Mouse (Mus musculus): ENCODE results near the gene Fbxw10.

Fbxw10 gene

GRCm38 (mm10) chr11:62846961-62847654 lies at the start of gene Fbxw10:
TSS of gene Fbxw10 (plus strand) at chr11:62847069.
- in situ Hi-C loops (cut with MboI; ENCODE audit: low sequenced_read_pairs) = no loop called here

DNA sequence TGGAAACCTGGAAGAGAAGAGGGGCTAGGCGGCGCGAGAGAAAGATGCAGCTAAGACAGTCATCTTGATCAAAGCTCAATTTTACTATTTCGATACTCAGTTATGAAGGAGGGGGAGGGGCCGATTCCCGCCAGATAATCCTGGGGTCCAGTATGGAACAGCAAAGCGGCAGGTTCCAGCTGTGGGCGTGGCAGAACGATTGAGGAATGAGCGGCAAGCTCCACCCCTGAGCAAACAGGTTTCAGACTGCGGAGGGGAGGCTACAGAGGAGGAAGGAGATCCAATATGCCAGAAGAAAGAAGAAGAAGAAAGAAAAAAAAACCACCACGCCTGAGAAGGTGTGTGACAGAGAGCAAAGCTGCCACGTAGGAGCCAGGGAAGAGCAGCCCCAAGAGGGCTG lies 42.8 kb upstream of the Fbxw10 start:
- in situ Hi-C loops (cut with MboI; ENCODE audit: low sequenced_read_pairs) = no loop called here

DNA sequence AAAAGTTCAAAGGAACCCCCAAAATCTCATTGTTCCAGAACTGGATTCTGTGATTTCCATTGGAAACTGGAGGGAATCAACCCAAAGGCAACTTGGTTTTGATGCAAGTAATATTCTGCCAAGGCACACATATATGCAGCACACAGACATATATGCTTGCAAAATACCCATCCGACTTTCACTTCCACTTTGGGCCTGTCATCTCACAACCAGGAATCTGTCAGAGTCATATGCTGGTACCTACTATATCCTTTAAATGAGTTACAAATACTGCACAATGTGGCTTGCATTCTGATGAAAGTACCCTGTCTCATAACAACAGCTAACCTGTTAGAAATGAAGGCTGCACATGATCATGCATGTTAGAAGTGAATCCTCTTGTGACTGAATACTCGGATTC lies 38.9 kb upstream of the Fbxw10 start:
- in situ Hi-C loops (cut with MboI; ENCODE audit: low sequenced_read_pairs) = no loop called here

DNA sequence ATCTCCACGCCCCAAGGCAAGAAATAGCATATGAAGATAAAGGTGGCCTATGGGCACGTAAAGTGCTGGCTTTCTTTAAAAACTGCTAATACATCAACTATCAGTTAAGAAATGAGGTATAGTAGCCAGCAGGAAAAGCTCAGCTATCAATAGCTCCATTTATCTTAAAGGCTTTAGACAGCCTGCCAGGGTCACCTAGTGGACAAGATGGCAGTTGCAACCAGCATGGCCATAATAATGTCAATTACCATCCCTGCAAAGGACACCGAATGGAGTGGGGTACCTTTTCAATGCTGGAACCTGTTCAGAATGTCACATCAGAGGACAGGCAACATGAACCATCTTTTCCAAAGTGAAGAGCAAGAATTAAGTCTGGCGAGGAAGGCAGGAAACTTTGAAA lies 37.7 kb upstream of the Fbxw10 start:
- in situ Hi-C loops (cut with MboI; ENCODE audit: low sequenced_read_pairs) = no loop called here

DNA sequence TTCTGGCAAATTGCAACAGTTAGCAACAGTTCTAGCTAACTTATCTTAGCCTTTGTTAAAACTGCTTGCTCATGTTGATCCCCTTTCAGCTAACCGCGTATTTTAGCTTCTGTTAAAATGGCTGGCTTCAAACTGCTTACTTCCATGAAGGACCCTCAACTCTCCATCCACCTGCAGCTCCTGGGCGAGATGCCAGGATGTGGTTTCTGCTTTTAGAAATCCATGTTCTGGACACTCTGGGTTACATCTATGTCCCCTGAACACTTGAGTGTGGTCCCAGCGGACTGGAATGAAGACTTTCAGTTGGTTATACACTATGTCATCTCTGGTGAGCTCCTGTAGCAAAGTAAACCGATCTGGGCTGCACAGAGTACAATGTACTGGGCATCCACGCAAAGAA lies 34.6 kb upstream of the Fbxw10 start:
- in situ Hi-C loops (cut with MboI; ENCODE audit: low sequenced_read_pairs) = no loop called here

- in situ Hi-C loops (cut with MboI; ENCODE audit: low sequenced_read_pairs) = no loop called here
These were observed 33.4 kb upstream of the Fbxw10 start for GRCm38 (mm10) chr11:62813497-62813896.

- in situ Hi-C loops (cut with MboI; ENCODE audit: low sequenced_read_pairs) = no loop called here
These were observed 32.8 kb upstream of the Fbxw10 start for GRCm38 (mm10) chr11:62813970-62814624.

- in situ Hi-C loops (cut with MboI; ENCODE audit: low sequenced_read_pairs) = no loop called here
These were observed 32.2 kb upstream of the Fbxw10 start for GRCm38 (mm10) chr11:62814625-62815024.

DNA sequence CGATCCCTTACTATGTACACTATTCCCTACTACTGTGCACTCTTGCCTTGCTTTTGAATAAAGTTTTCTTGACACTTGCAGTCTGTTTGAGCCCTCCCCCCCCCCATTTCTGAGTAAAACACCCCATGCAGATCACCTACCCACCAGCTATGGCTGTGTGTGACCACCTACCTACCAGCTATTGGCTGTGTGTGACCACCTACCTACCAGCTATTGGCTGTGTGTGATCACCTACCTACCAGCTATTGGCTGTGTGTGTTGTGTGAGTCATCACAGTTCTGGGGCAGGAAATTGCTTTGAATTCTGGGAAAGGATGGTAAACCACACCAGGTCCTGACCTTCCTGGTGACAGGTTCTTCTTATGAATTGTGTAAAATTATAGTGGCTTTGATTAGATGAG lies 31.4 kb upstream of the Fbxw10 start:
- in situ Hi-C loops (cut with MboI; ENCODE audit: low sequenced_read_pairs) = no loop called here

DNA sequence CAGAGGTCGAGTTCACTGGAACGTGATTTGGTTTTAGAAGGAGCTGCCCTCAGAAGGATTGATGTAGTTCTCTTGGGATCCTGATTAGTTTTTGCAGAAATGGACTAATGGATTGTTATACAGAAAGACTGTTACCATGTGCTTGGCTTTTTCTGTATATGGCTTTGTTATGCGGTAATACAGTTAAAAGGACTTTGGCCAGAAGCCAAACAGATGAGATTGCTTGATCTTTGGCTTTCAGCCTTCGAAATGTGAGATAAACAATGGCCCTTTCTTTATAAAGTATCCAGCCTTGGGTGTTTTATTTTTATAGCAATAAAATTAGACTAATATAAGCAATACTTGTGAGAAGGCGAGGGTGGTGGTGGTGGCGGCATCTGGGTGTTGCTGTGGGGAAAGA lies 30.3 kb upstream of the Fbxw10 start:
- in situ Hi-C loops (cut with MboI; ENCODE audit: low sequenced_read_pairs) = no loop called here

GRCm38 (mm10) chr11:62819059-62819686 lies 27.7 kb upstream of the Fbxw10 start:
- in situ Hi-C loops (cut with MboI; ENCODE audit: low sequenced_read_pairs) = no loop called here

GRCm38 (mm10) chr11:62820059-62820541 lies 26.8 kb upstream of the Fbxw10 start, which contains the start of gene Trim16:
TSS of gene Trim16 (plus strand) at chr11:62820231.
- in situ Hi-C loops (cut with MboI; ENCODE audit: low sequenced_read_pairs) = no loop called here

DNA sequence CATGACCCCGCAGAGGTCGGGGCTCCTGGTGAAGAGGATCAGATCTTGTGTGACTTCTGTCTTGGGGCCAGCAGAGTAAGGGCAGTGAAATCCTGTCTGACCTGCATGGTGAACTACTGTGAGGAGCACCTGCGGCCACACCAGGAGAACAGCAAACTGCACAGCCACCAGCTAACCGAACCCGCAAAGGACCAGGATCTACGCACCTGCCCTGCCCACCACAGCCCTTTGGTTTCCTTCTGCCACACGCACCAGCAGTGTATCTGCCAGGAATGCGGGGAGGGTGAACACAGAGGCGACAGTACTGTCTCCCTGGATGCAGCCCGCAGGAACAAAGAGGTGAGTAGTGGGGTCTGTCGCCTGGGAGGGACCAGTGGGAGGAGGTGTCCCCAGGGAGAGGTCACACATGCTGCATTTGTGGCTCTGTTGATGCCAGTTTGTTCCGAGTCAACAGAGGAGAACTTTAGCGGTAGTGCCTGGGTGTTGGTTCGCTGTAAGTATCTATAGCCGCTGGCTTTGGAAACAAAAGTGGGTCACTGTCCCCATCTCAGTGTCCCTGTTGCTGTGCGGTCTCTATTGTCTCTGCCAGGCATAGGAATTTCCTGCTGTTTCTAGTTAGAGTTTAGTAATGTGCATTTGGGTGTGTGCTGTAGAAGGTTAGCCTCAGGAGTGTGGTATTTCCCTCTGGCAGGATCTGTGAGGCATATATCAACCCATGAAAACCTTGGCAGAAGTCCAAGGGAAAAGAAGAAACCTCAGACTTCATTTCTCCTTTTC lies 26.0 kb upstream of the Fbxw10 start:
- in situ Hi-C loops (cut with MboI; ENCODE audit: low sequenced_read_pairs) = no loop called here

GRCm38 (mm10) chr11:62821893-62822292 lies 25.0 kb upstream of the Fbxw10 start:
- in situ Hi-C loops (cut with MboI; ENCODE audit: low sequenced_read_pairs) = no loop called here

GRCm38 (mm10) chr11:62824211-62824610 lies 22.7 kb upstream of the Fbxw10 start:
- in situ Hi-C loops (cut with MboI; ENCODE audit: low sequenced_read_pairs) = no loop called here

- in situ Hi-C loops (cut with MboI; ENCODE audit: low sequenced_read_pairs) = no loop called here
These were observed 21.4 kb upstream of the Fbxw10 start for GRCm38 (mm10) chr11:62825222-62826105.

DNA sequence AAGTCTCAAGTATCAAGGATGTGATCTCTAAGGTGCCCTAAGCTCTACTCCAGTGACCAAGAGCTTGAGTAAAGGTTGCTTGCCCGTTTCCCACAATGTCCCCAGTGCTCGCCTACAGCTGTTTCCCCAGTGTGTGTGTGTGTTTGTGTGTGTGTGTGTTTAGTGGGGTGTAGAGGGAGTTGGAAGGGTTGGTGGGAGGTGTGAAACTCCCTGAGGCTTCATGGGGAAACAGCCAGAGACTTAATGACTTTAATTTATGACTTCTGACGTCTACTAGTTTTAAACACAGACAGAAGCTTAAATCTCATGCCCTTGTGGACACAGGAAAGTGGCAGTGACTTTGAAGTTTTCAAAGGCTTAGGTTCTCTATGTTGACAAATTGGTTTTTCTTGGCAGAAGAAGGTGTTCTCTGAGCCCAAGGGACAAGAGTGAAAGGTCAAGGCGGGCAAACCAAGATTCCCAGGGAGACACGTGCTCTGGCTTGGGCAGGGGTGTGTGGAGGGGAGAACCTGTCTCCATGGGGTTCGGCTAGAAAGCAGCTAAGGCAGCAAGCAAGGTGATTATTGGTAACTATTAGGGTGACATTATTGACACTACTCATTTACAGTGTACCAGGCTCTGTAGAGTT lies 20.6 kb upstream of the Fbxw10 start:
- in situ Hi-C loops (cut with MboI; ENCODE audit: low sequenced_read_pairs) = no loop called here

DNA sequence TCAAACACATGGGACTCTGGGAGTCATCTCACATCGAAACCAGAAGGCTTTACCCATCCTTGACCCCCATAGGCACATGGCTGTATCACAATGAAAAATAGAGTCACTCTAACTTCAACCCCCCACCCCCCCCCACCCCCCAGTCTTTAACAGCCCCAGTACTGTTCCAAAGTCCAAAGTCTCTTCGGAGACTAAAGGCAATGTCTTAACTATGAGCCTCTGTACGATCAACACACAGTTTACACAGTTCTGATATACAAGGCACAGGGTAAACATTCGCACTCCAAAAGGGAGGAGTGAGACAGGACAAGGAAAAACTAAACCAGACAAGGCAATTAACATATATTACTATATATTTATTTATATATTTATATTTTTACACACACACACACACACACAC lies 19.7 kb upstream of the Fbxw10 start:
- in situ Hi-C loops (cut with MboI; ENCODE audit: low sequenced_read_pairs) = no loop called here

DNA sequence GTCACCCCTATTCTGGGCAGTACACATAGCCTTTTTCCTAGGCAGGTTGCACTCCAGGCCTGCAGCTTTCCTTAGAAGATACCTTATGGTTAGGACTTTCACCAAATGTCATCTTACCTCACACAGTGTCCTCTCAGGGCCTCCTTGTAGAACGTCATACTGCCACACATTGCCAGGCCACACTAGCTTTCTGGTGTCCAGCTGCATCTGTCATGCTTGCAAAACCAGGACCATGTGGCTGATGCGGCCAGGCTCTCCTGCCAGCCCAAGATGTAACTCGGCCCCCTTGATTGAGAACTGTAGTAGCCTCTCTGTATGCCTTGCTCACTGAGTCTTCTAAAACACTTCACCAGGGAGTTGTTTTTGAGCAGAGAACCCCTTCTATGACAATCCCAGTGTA lies 19.0 kb upstream of the Fbxw10 start:
- in situ Hi-C loops (cut with MboI; ENCODE audit: low sequenced_read_pairs) = no loop called here

GRCm38 (mm10) chr11:62830387-62830786 lies 16.5 kb upstream of the Fbxw10 start:
- in situ Hi-C loops (cut with MboI; ENCODE audit: low sequenced_read_pairs) = no loop called here
